Mouse (Mus musculus): ENCODE measurements around the gene Slc48a1. TPM values are rescaled to one million over a fixed set of nuclear protein-coding genes. Genes with fewer than 3 reads are reported as not detected.
A peak's percentile ranks its signal among the peaks of the same experiment; 100 is the strongest.

Gene Slc48a1
- total RNA-seq, 2 experiments from 2014 or later: 133 to 135 TPM

DNA sequence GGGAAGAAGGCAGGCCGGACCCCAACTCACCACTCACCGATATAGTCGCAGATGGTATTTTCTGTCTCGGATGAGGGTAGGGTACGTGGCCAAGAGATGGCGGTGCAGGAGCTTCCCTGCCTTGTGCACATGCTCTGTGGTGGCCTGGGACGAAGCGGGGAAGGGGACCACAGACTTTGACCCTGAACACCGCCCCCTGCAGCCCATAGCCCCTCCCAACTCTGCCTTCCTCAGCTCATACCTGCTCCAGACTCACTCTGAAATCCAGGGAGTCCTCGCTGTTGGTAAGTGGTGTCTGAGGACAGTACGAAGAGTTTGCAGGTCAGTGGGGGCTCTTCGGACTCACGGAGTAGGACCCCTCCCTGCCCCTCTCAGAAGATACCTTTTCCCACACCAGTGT, 16.9 kb upstream of the Slc48a1 start:
- TF ChIP-seq CTCF (conservative IDR thresholded peaks at IDR 0.05): no peak
- Histone ChIP-seq H3K27ac (peak overlapping the region; percentile 46; the same call in 1 of the 2 replicates), H3K4me3 (no peak overlapping the region)
- no peak for DNase-seq (ENCODE audit: low spot score in 2 of 2)

DNA sequence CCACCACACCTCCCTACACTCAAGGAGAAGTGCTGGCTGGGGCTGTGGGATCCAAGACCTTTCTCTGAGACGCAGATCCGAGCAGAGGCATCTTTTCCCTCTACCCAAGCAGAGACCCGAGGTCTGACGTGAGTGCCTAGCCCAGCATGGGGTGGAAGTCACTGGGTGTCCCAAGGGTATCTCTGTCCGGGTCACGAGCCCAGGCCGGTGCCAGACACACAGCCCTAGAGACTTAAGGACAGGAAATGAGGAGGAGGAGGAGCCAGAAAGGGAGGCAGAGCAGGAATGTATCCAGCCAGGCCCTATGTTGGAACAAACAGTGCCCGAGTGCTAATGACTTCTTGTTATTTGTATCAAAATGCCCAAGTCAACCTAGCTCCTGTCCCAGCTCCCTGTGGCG, 15.6 kb upstream of the Slc48a1 start:
- Histone ChIP-seq H3K27ac (peak overlapping the region; percentile 46; the same call in 1 of the 2 replicates), H3K4me3 (peak overlapping the region; percentile 13; the same call in 1 of the 2 replicates)
- TF ChIP-seq CTCF (conservative IDR thresholded peaks at IDR 0.05): no peak
- DNase-seq (ENCODE audit: low spot score in 2 of 2): no peak

DNA sequence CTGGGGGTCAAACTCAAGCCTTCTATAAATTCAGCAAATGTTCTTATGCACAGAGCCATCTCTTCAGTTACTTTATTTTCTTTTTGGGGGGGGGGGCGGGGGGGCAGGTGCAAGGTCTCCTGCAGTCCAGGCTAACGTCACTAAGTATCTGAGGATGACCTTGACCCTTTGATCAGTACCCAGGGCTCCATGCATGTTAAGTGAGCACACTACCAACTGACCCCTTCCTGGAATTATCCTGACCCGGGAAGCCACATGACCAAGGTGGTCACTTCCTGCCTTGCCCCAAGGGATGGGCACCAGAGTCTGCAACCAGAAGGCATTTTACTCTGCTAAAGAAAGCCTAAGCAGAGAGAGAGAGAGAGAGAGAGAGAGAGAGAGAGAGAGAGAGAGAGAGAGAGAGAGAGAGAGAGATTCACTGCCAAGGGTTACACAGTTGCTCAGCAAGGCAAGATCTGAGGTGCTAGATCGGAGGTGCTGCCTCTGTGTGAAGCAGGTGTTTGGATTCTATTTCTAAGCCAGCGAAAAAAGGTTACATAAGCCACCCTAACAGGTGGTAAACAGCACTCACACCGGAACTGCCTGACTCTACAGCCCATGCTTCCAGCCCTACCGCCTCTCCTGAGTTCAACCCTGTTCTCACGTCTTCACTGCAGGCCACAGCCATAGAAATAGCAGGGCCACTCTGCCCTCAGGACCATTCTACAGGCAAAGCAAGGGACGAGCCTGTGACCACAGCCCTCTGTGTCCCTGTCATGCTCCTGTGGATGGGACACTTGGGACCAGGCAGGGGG, 14.9 kb upstream of the Slc48a1 start:
- no peak for TF ChIP-seq CTCF (conservative IDR thresholded peaks at IDR 0.05)
- Histone ChIP-seq H3K27ac (peak overlapping the region; percentile 94; the same call in 1 of the 2 replicates), H3K4me3 (peak overlapping the region; percentile 23; the same call in 1 of the 2 replicates)
- no peak for DNase-seq (ENCODE audit: low spot score in 2 of 2)

DNA sequence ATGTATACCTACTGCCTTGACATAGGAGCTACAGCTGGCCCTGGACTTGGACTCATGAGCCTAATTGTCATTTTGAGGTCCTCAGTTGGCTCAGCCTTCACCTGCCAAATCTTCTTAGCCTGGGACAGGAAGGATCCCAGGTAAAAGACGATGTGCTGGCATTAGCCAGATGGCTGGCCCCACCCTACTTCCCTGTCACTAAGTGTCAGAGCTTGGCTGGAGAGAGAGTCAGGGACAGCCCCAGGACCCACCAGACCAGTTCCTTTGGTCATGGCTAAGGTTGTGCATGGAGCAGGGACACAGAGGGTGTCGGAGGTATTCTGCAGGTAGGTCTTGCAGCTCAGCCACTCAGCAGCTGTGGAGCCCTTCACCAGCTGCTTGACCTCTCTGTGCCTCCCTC, 13.8 kb upstream of the Slc48a1 start:
- peak overlapping the region; percentile 94 for H3K27ac ChIP-seq

DNA sequence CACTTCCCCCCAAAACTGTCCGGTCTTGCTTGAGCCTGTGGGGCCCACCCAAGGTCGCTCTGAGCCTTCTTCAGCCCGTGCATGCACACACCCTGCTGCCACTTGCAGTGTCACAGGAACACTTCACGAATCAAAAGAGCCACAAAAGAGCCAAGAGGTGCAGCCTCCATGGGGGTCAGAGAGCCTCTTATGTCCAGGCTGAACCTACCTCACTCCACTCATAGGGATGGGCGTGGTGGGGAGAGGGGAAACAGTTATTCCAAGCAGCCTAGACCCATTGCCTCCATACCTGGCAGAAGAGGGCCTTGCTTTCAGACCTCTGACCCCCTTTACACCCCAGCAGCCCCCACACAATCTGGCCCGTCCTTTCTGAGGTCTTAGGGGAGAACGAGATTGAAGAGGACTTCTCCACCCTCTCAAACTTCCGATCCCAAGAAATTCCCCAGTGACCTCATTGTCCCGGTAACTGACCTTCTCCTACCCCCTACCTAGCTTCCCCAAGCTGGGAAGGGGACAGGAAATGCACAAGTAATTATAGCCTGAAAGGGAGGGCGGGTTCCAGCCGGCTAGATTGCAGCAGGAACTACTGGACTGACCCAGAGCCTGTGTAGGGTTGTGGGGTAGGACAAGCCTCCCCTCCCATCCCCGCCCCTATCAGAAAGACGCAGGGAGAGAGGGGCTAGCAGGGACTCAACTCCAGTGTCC, 13.1 kb upstream of the Slc48a1 start:
- peak overlapping the region; percentile 94 for H3K27ac ChIP-seq
- DNase-seq (ENCODE audit: low spot score in 2 of 2): no peak
- no peak for TF ChIP-seq CTCF (conservative IDR thresholded peaks at IDR 0.05)
- H3K4me3 ChIP-seq: peak overlapping the region; percentile 51

More for the DNA sequence above, 13.8 kb upstream of the Slc48a1 start:
- no peak for DNase-seq (ENCODE audit: low spot score in 2 of 2)
- TF ChIP-seq CTCF (conservative IDR thresholded peaks at IDR 0.05): no peak
- peak overlapping the region; percentile 51; the same call in 1 of the 2 replicates for H3K4me3 ChIP-seq

DNA sequence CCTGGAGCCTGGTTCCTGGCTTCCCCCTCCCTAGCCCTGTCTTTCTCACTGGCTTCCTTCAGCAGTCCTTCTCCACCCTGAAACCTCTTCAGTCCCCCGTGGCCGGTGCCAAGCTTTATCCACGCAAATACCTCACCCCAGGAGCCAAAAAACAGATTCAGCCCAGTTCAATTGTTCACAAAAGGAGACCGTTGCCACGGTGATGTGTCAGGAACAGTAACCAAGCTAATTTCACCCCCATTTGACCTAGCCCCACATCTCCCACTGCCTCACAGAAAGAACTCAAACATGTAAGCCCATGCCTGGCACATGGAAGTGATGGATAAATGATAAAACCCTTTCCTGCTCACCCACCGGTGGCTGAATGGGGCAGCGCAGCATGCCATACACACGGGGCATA, 12.1 kb upstream of the Slc48a1 start:
- H3K27ac ChIP-seq: peak overlapping the region; percentile 94
- TF ChIP-seq CTCF (conservative IDR thresholded peaks at IDR 0.05): peak; percentile 32
- DNase-seq (ENCODE audit: low spot score in 2 of 2): no peak
- peak overlapping the region; percentile 68 for H3K4me3 ChIP-seq

DNA sequence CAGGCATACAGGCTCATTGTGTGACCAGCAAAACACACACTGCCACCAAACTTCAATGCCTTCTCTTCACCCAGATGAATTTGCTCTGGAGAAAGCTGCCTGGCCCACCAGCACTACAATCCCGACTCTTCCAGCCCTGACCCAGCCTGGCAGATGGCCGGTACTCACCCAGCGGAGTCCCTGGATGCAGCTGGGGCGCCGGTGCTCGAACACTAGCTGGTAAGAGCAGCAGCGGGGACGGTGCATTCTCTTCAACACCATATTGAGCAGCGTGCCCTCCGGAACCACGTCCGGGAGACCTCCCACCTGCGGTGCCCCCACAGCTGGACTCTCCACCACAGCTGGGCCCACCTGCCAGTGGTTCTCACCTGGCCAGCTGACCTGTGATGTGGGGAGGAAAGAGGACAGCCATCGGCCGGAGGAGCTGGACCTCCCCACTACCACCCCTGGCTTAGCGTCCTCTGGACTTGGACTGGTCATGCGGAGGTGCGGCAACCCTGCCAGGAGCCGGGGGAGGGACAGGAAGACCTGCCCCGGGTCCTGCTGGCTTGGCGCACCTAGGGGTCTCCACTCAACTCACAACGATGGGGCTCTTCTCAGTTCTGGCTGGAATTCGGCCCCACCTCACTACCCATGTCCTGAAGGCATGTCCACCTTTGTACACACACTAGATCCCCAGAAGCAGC, 11.6 kb upstream of the Slc48a1 start:
- Histone ChIP-seq H3K27ac (peak overlapping the region; percentile 94), H3K4me3 (peak overlapping the region; percentile 68)
- DNase-seq (ENCODE audit: low spot score in 2 of 2): no peak
- TF ChIP-seq CTCF (conservative IDR thresholded peaks at IDR 0.05): no peak

DNA sequence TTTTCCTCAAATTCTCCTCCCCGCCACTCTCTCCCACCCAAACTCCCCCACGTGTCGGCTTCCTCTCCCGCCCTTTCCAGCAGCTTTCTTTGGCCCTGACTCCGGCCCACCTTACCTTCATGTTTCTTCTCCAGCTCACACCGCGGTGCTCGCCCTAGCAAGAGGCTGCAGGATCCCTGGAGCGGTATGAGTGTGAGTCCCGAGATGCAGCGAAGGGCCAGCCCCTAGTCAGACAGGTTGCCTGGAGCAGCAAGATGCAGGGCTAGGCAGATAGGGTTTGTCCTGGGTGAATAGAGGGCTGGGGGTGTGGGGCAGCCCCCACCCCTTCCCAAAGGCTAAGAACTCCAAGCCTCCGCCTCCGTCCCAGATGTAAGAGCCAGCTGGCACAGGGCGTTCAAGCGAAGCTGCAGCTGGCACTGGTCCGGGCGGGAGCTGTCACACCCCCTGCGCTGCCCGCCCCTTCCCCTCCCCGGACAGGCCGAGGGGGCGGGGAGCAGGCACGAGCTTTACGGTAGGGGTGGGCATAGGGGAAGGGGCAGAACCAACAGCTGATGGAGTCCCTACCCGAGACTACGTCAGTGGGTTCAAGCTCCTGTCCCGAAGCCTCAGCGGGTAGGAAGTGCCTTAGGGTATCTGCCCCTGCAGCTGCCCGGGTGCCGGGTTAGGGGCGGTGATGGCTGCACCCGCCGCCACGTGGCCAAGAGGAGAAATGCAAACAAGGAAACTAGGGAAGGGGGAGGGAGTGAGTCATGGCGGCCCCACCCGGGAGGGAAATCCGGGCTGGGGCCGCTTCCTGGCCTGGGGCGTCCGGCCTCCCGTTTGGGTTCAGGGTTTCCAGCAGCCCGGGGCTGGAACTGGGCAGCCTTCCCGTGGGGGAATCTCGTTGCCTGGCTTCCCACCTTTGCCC, 10.8 kb upstream of the Slc48a1 start, which contains the start of gene Rapgef3:
Gene Rapgef3, minus strand, starts transcription at position 693 of the 907 bp plus-strand sequence.
- Histone ChIP-seq H3K4me3 (peak within 1 kb of the TSS; percentile 68), H3K27ac (peak within 1 kb of the TSS; percentile 94)
- peak; percentile 69 to 73 for DNase-seq (ENCODE audit: low spot score in 2 of 2)
- TF ChIP-seq CTCF (conservative IDR thresholded peaks at IDR 0.05): peak; percentile 80

DNA sequence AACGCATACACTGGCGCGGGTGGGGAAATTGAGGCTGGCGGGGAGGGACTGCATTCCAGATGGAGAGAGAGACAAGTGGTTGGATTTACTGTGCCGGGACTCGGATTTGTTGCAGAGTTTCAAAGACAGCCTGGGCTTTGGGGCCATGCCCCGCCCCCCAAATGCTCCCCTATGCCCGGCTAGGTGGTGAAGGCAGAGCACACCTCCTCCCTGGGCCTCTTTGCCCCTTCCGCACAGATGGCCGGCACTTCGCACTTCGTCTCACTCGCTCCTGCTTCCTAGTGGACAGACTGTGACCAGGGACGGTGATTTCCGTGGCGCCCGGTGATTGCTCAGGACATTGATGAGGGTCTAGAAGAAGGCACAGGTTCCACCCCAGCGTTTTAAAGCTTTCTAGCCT, 10.1 kb upstream of the Slc48a1 start:
- no peak for TF ChIP-seq CTCF (conservative IDR thresholded peaks at IDR 0.05)
- Histone ChIP-seq H3K4me3 (peak overlapping the region; percentile 68), H3K27ac (peak overlapping the region; percentile 94)
- DNase-seq (ENCODE audit: low spot score in 2 of 2): no peak

DNA sequence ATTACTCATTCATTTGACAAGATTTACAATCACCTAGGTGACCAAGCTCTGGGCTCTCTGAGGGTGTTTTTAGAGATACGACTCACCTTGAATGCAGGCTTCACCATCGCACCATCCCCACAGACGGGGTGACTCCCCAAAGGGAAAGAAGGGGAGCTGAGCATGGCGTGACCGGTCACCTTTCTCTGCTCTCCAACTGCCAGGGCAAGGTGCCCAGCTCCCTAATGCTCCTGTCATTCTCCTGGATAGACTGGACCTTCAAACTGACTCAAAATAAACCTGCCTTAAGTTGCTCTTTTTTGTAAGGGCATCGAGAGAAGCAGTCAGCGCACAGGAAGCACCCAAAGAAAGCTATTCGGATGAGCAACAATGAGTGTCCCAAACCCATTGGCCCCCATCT, 8.0 kb upstream of the Slc48a1 start:
- Histone ChIP-seq H3K4me3 (no peak overlapping the region), H3K27ac (no peak overlapping the region)
- no peak for DNase-seq (ENCODE audit: low spot score in 2 of 2)
- no peak for TF ChIP-seq CTCF (conservative IDR thresholded peaks at IDR 0.05)

DNA sequence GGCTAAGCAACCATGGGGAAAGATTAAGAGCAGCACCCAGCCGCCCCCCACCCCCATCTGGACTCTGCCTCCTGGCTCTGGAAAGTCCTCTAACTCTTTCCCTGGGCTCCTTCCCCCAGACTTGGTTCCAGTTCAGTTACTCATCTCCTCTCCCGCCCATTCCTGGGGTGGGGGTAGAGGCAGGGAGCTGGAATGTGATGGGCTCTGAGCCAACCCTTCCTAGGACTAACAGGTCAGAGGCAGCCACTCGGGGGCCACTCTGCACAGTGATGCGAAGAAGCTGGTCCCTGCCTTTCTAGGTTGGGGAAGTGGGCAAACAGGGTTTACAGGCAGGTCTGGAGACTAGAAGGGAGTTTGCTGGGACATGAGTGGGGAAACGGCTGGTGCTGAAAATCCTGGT, 5.2 kb upstream of the Slc48a1 start:
- Histone ChIP-seq H3K27ac (no peak overlapping the region), H3K4me3 (no peak overlapping the region)
- DNase-seq (ENCODE audit: low spot score in 2 of 2): no peak
- TF ChIP-seq CTCF (conservative IDR thresholded peaks at IDR 0.05): no peak

DNA sequence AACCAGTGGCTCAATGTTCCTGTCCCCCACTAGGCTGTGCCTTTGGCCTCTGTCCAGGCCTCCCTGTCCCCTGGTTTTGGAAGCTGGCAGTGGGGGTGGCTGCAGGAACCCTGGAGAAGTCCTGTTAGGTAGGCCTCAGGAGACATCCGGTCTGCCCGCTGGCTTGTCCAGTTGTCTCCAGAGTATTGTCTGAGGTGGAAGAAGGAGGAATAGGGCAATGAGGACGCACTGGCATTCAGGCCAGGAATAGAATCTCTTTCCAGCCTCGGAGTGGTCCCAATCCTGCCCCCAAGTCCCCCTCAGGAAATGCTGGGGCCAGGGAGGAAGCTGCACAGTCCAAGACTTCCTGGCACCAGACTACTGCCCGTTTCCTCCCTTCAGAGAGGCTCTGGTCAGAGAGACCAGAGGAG, 4.4 kb upstream of the Slc48a1 start:
- no peak overlapping the region for H3K4me3 ChIP-seq
- DNase-seq (ENCODE audit: low spot score in 2 of 2): no peak
- H3K27ac ChIP-seq: peak overlapping the region; percentile 21; the same call in 1 of the 2 replicates
- no peak for TF ChIP-seq CTCF (conservative IDR thresholded peaks at IDR 0.05)
